ENCODE assay signal across 8 mouse cellular contexts in genomic region chr2:174463789-174464523, GRCm38 (mm10). TPM values are rescaled to one million over a fixed set of nuclear protein-coding genes. Genes with fewer than 3 reads are reported as not detected.
A peak's percentile ranks its signal among the peaks of the same experiment; 100 is the strongest.
DNase-seq lines count a peak whose midpoint lies in the region; ATAC-seq lines count a peak whose summit lies in the region.

Gene Atp5e, minus strand, starts transcription at chr2:174464105.

- no peaks in the 10 kb centered on the region for H3K27me3 ChIP-seq in hindbrain, embryonic 11.5 days (ENCODE audit: control insufficient read depth, insufficient read depth, low read length)

- WGBS in hindbrain, embryonic 11.5 days: 3% methylated on average over 48 of the region's 48 CpGs

- peak within 1 kb of the TSS; percentile 77 for H3K4me2 ChIP-seq in hindbrain, embryonic 11.5 days (replicated peaks; ENCODE audit: low read depth, low read length)

- H3K9ac ChIP-seq in hindbrain, embryonic 11.5 days (ENCODE audit: low read depth, low read length): peak within 1 kb of the TSS; percentile 86

- H3K4me3 ChIP-seq in hindbrain, embryonic 11.5 days (ENCODE audit: low read depth, low read length): peak within 1 kb of the TSS; percentile 75

- peak; percentile 99 for ATAC-seq in hindbrain, embryonic 11.5 days (ENCODE audit: low FRiP score)

- 0 out of 2 replicates have a peak within 1 kb of the TSS, but pooled peaks have one; percentile 11 for H3K27ac ChIP-seq in hindbrain, embryonic 11.5 days (ENCODE audit: low read depth, low read length)

- H3K9me3 ChIP-seq in hindbrain, embryonic 11.5 days (ENCODE audit: control insufficient read depth, low read length): no peaks in the 10 kb centered on the region

- H3K36me3 ChIP-seq in hindbrain, embryonic 11.5 days (ENCODE audit: control insufficient read depth, insufficient read depth, low read length): 0 out of 2 replicates have a peak, but pooled peaks cover 3% of the 10 kb centered on the region

- H3K4me1 ChIP-seq in hindbrain, embryonic 11.5 days (replicated peaks; ENCODE audit: control insufficient read depth, insufficient read depth, low read length): peaks cover 4% of the 10 kb centered on the region; the same call in 1 of the 2 replicates

- DNase-seq in MN1 (ENCODE audit: low spot score): peak; percentile 93
- DNase-seq in cerebellum, adult 9-10 months: peak; percentile 98
- peak; percentile 96 to 97 for DNase-seq in frontal cortex, adult 2 months (ENCODE audit: extremely low spot score in 1 of 2, low spot score in 1 of 2)
- DNase-seq in hindbrain, embryonic 11.5 days (ENCODE audit: low spot score): peak; percentile 90
- peak; percentile 94 to 97 for DNase-seq in layer of hippocampus, postnatal 10 days (ENCODE audit: low spot score in 2 of 2)
- DNase-seq in lung, postnatal 10 days: peak; percentile 97
- DNase-seq in ovary, postnatal 36 days (ENCODE audit: low spot score): peak; percentile 95
- peak; percentile 94 for DNase-seq in thymus, postnatal 25 days

RNA-seq across cellular contexts. Expression of gene Atp5e, which starts in this region (rescaled TPM):
- polyA plus RNA-seq in frontal cortex, adult 2 months (2012; rRNA removed): 547 and 598 TPM in 2 replicates
- polyA plus RNA-seq in hindbrain, embryonic 11.5 days (2014; fragmentation: Nextera tagmentation; extraction: Ambion mirVana): 686 and 740 TPM in 2 replicates
- total RNA-seq in layer of hippocampus, postnatal 10 days (2021): 100 to 1,000 TPM; 332 to 389 TPM

Comparison
In these comparisons a context has a peak if more than half of its experiments do, and no peak if none do; other contexts are left out.
1. Peak in every context shown above with its lines: DNase-seq, ATAC-seq, H3K4me3 ChIP-seq and H3K27ac ChIP-seq.